Mouse (Mus musculus): ENCODE data around the gene Zfand3. TPM values are rescaled to one million over a fixed set of nuclear protein-coding genes. Genes with fewer than 3 reads are reported as not detected.

Gene Zfand3
- polyA plus RNA-seq, 1 experiment from 2014 or later: 55.1 TPM

GRCm38 (mm10) chr17:29990845-29991244, 13.7 kb upstream of the Zfand3 start:
- Histone ChIP-seq H3K4me2 (ENCODE audit: low read depth, severe bottlenecking) (no peak overlapping the region), H3K27me3 (ENCODE audit: control insufficient read depth, insufficient read depth, low read length) (no peaks in the 10 kb centered on the region), H3K27ac (replicated peaks; ENCODE audit: low read depth, low read length) (no peak overlapping the region), H3K4me1 (ENCODE audit: control insufficient read depth, insufficient read depth, low read length) (no peaks in the 10 kb centered on the region), H3K9ac (ENCODE audit: low read length) (no peak overlapping the region), H3K9me3 (ENCODE audit: control insufficient read depth, low read length) (no peaks in the 10 kb centered on the region), H3K36me3 (ENCODE audit: control insufficient read depth, insufficient read depth, low read length) (no peaks in the 10 kb centered on the region), H3K4me3 (ENCODE audit: low read depth, low read length) (no peak overlapping the region)
- ATAC-seq (ENCODE audit: insufficient number of reproducible peaks, low FRiP score, low TSS enrichment, low read depth) (no peak), DNase-seq (ENCODE audit: low spot score) (no peak)
- 94% methylated on average over 2 of the region's 2 CpGs for WGBS

- Histone ChIP-seq H3K9me3 (ENCODE audit: control insufficient read depth, low read length) (no peaks in the 10 kb centered on the region), H3K27ac (replicated peaks; ENCODE audit: low read depth, low read length) (no peak overlapping the region), H3K4me2 (ENCODE audit: low read depth, severe bottlenecking) (no peak overlapping the region), H3K4me1 (ENCODE audit: control insufficient read depth, insufficient read depth, low read length) (no peaks in the 10 kb centered on the region), H3K4me3 (ENCODE audit: low read depth, low read length) (no peak overlapping the region), H3K27me3 (ENCODE audit: control insufficient read depth, insufficient read depth, low read length) (no peaks in the 10 kb centered on the region), H3K9ac (ENCODE audit: low read length) (no peak overlapping the region), H3K36me3 (ENCODE audit: control insufficient read depth, insufficient read depth, low read length) (no peaks in the 10 kb centered on the region)
- ATAC-seq (ENCODE audit: insufficient number of reproducible peaks, low FRiP score, low TSS enrichment, low read depth) (no peak), DNase-seq (ENCODE audit: low spot score) (no peak)
- WGBS: 76% methylated on average over 8 of the region's 8 CpGs
Observed at GRCm38 (mm10) chr17:29993488-29993887, 11.0 kb upstream of the Zfand3 start.

GRCm38 (mm10) chr17:29994011-29994410, 10.5 kb upstream of the Zfand3 start:
- no peaks in the 10 kb centered on the region for H3K27me3 ChIP-seq (ENCODE audit: control insufficient read depth, insufficient read depth, low read length)
- WGBS: 82% methylated on average over 3 of the region's 3 CpGs
- no peaks in the 10 kb centered on the region for H3K9me3 ChIP-seq (ENCODE audit: control insufficient read depth, low read length)
- no peak overlapping the region for H3K27ac ChIP-seq (replicated peaks; ENCODE audit: low read depth, low read length)
- ATAC-seq (ENCODE audit: insufficient number of reproducible peaks, low FRiP score, low TSS enrichment, low read depth): no peak
- no peak overlapping the region for H3K4me2 ChIP-seq (ENCODE audit: low read depth, severe bottlenecking)
- no peaks in the 10 kb centered on the region for H3K4me1 ChIP-seq (ENCODE audit: control insufficient read depth, insufficient read depth, low read length)
- no peak overlapping the region for H3K9ac ChIP-seq (ENCODE audit: low read length)
- H3K4me3 ChIP-seq (ENCODE audit: low read depth, low read length): no peak overlapping the region
- DNase-seq (ENCODE audit: low spot score): no peak
- no peaks in the 10 kb centered on the region for H3K36me3 ChIP-seq (ENCODE audit: control insufficient read depth, insufficient read depth, low read length)

- H3K4me3 ChIP-seq (ENCODE audit: low read depth, low read length): no peak overlapping the region
- H3K4me2 ChIP-seq (ENCODE audit: low read depth, severe bottlenecking): no peak overlapping the region
- H3K9ac ChIP-seq (ENCODE audit: low read length): no peak overlapping the region
- ATAC-seq (ENCODE audit: insufficient number of reproducible peaks, low FRiP score, low TSS enrichment, low read depth) (no peak), DNase-seq (ENCODE audit: low spot score) (no peak)
- no peaks in the 10 kb centered on the region for H3K27me3 ChIP-seq (ENCODE audit: control insufficient read depth, insufficient read depth, low read length)
- no peaks in the 10 kb centered on the region for H3K4me1 ChIP-seq (ENCODE audit: control insufficient read depth, insufficient read depth, low read length)
- H3K9me3 ChIP-seq (ENCODE audit: control insufficient read depth, low read length): no peaks in the 10 kb centered on the region
- H3K36me3 ChIP-seq (ENCODE audit: control insufficient read depth, insufficient read depth, low read length): no peaks in the 10 kb centered on the region
- no peak overlapping the region for H3K27ac ChIP-seq (replicated peaks; ENCODE audit: low read depth, low read length)
- 81% methylated on average over 4 of the region's 4 CpGs for WGBS
Observed at GRCm38 (mm10) chr17:29994459-29994858, 10.1 kb upstream of the Zfand3 start.

- H3K4me1 ChIP-seq (ENCODE audit: control insufficient read depth, insufficient read depth, low read length): no peaks in the 10 kb centered on the region
- H3K36me3 ChIP-seq (ENCODE audit: control insufficient read depth, insufficient read depth, low read length): no peaks in the 10 kb centered on the region
- no peak overlapping the region for H3K9ac ChIP-seq (ENCODE audit: low read length)
- 88% methylated on average over 5 of the region's 5 CpGs for WGBS
- H3K27me3 ChIP-seq (ENCODE audit: control insufficient read depth, insufficient read depth, low read length): no peaks in the 10 kb centered on the region
- H3K4me3 ChIP-seq (ENCODE audit: low read depth, low read length): no peak overlapping the region
- H3K27ac ChIP-seq (replicated peaks; ENCODE audit: low read depth, low read length): no peak overlapping the region
- no peaks in the 10 kb centered on the region for H3K9me3 ChIP-seq (ENCODE audit: control insufficient read depth, low read length)
- H3K4me2 ChIP-seq (ENCODE audit: low read depth, severe bottlenecking): no peak overlapping the region
- ATAC-seq (ENCODE audit: insufficient number of reproducible peaks, low FRiP score, low TSS enrichment, low read depth): no peak
- DNase-seq (ENCODE audit: low spot score): no peak
Observed at GRCm38 (mm10) chr17:29995986-29996385, 8.5 kb upstream of the Zfand3 start.

GRCm38 (mm10) chr17:29997726-29998125, 6.8 kb upstream of the Zfand3 start:
- Histone ChIP-seq H3K4me3 (ENCODE audit: low read depth, low read length) (no peak overlapping the region), H3K27ac (replicated peaks; ENCODE audit: low read depth, low read length) (no peak overlapping the region), H3K9me3 (ENCODE audit: control insufficient read depth, low read length) (no peaks in the 10 kb centered on the region), H3K4me2 (ENCODE audit: low read depth, severe bottlenecking) (no peak overlapping the region), H3K9ac (ENCODE audit: low read length) (no peak overlapping the region), H3K36me3 (ENCODE audit: control insufficient read depth, insufficient read depth, low read length) (no peaks in the 10 kb centered on the region), H3K4me1 (ENCODE audit: control insufficient read depth, insufficient read depth, low read length) (no peaks in the 10 kb centered on the region), H3K27me3 (ENCODE audit: control insufficient read depth, insufficient read depth, low read length) (no peaks in the 10 kb centered on the region)
- 87% methylated on average over 7 of the region's 7 CpGs for WGBS
- DNase-seq (ENCODE audit: low spot score) (no peak), ATAC-seq (ENCODE audit: insufficient number of reproducible peaks, low FRiP score, low TSS enrichment, low read depth) (no peak)

GRCm38 (mm10) chr17:29998566-29999295, 5.8 kb upstream of the Zfand3 start:
- WGBS: 81% methylated on average over 24 of the region's 24 CpGs
- H3K4me1 ChIP-seq (ENCODE audit: control insufficient read depth, insufficient read depth, low read length): 0 out of 2 replicates have a peak, but pooled peaks cover 2% of the 10 kb centered on the region
- H3K9ac ChIP-seq (ENCODE audit: low read length): no peak overlapping the region
- H3K4me2 ChIP-seq (ENCODE audit: low read depth, severe bottlenecking): no peak overlapping the region
- no peak overlapping the region for H3K27ac ChIP-seq (replicated peaks; ENCODE audit: low read depth, low read length)
- no peaks in the 10 kb centered on the region for H3K27me3 ChIP-seq (ENCODE audit: control insufficient read depth, insufficient read depth, low read length)
- no peaks in the 10 kb centered on the region for H3K9me3 ChIP-seq (ENCODE audit: control insufficient read depth, low read length)
- no peak overlapping the region for H3K4me3 ChIP-seq (ENCODE audit: low read depth, low read length)
- DNase-seq (ENCODE audit: low spot score) (no peak), ATAC-seq (ENCODE audit: insufficient number of reproducible peaks, low FRiP score, low TSS enrichment, low read depth) (no peak)
- no peaks in the 10 kb centered on the region for H3K36me3 ChIP-seq (ENCODE audit: control insufficient read depth, insufficient read depth, low read length)

GRCm38 (mm10) chr17:30005103-30005443, 540 bp downstream of the Zfand3 start:
- ATAC-seq (ENCODE audit: insufficient number of reproducible peaks, low FRiP score, low TSS enrichment, low read depth) (peak; percentile 22), DNase-seq (ENCODE audit: low spot score) (no peak)
- Histone ChIP-seq H3K9me3 (ENCODE audit: control insufficient read depth, low read length) (no peaks in the 10 kb centered on the region), H3K27me3 (ENCODE audit: control insufficient read depth, insufficient read depth, low read length) (no peaks in the 10 kb centered on the region), H3K4me2 (ENCODE audit: low read depth, severe bottlenecking) (peak overlapping the region; percentile 73; the same call in 1 of the 2 replicates), H3K4me3 (ENCODE audit: low read depth, low read length) (peak overlapping the region; percentile 96), H3K36me3 (ENCODE audit: control insufficient read depth, insufficient read depth, low read length) (no peaks in the 10 kb centered on the region), H3K27ac (replicated peaks; ENCODE audit: low read depth, low read length) (peak overlapping the region; percentile 99), H3K9ac (ENCODE audit: low read length) (peak overlapping the region; percentile 97), H3K4me1 (ENCODE audit: control insufficient read depth, insufficient read depth, low read length) (peaks cover 20% of the 10 kb centered on the region)
- 0% methylated on average over 15 of the region's 47 CpGs for WGBS

GRCm38 (mm10) chr17:30005451-30005941, 963 bp downstream of the Zfand3 start:
- peak overlapping the region; percentile 96 for H3K4me3 ChIP-seq (ENCODE audit: low read depth, low read length)
- peak overlapping the region; percentile 97 for H3K9ac ChIP-seq (ENCODE audit: low read length)
- H3K27ac ChIP-seq (replicated peaks; ENCODE audit: low read depth, low read length): peak overlapping the region; percentile 99
- no peaks in the 10 kb centered on the region for H3K27me3 ChIP-seq (ENCODE audit: control insufficient read depth, insufficient read depth, low read length)
- ATAC-seq (ENCODE audit: insufficient number of reproducible peaks, low FRiP score, low TSS enrichment, low read depth) (no peak), DNase-seq (ENCODE audit: low spot score) (peak; percentile 57)
- peaks cover 20% of the 10 kb centered on the region for H3K4me1 ChIP-seq (ENCODE audit: control insufficient read depth, insufficient read depth, low read length)
- H3K9me3 ChIP-seq (ENCODE audit: control insufficient read depth, low read length): no peaks in the 10 kb centered on the region
- 0% methylated on average over 13 of the region's 19 CpGs for WGBS
- H3K4me2 ChIP-seq (ENCODE audit: low read depth, severe bottlenecking): peak overlapping the region; percentile 73
- H3K36me3 ChIP-seq (ENCODE audit: control insufficient read depth, insufficient read depth, low read length): no peaks in the 10 kb centered on the region
